Mouse (Mus musculus) limb, embryonic 10.5 days (tissue): ENCODE measurements at regions not wholly inside any gene's neighbourhood (a gene's known extent, or its start where the extent isn't known, plus 50 kb on each side); places are given as distances from the start of the nearest gene placed in this dataset.
A peak's percentile ranks its signal among the peaks of the same experiment; 100 is the strongest.
"Not testable (repeated sequence)": the region's sequence is repeated elsewhere in the genome, so short reads cannot be mapped to it uniquely, and the experiment has no call there.

Experiments used
- DNase-seq: peaks from one replicate; pipeline ENCODE4 v3.0.0-alpha.2; 2017; ENCODE audit warnings: low spot score
- H3K27ac ChIP-seq: fragments of 300-500 bp; sonication (generic); 2 replicates; pipeline ENCODE4 v1.5.1; 2016; ENCODE audit warnings: mild to moderate bottlenecking
- H3K27me3 ChIP-seq: fragments of 300-500 bp; sonication (generic); 2 replicates; pipeline ENCODE4 v1.6.1; 2016; ENCODE audit warnings: low read depth, mild to moderate bottlenecking; ENCODE audit not compliant: poor library complexity, severe bottlenecking
- H3K36me3 ChIP-seq: fragments of 300-500 bp; sonication (generic); 2 replicates; pipeline ENCODE4 v1.6.1; 2016; ENCODE audit warnings: mild to moderate bottlenecking, moderate library complexity
- H3K4me1 ChIP-seq: fragments of 300-500 bp; sonication (generic); 2 replicates; pipeline ENCODE4 v1.6.1; 2016
- H3K4me3 ChIP-seq: fragments of 300-500 bp; sonication (generic); 2 replicates; pipeline ENCODE4 v1.5.1; 2016; ENCODE audit warnings: mild to moderate bottlenecking, moderate library complexity
- H3K9me3 ChIP-seq: fragments of 300-500 bp; sonication (generic); replicated peaks from 2 replicates; pipeline ENCODE4 v1.6.1; 2016; ENCODE audit warnings: mild to moderate bottlenecking
- WGBS: fragments of 180-500 bp; shearing (Covaris S2); methylation state at CpG from one replicate; pipeline ENCODE4 v1.1.7; 2016; 5-methylcytosine and 5-hydroxymethylcytosine counted together

GRCm38 (mm10) chr3:81835380-81836157 is 96.8 kb upstream of the Ctso start:
- H3K4me1 ChIP-seq, result peaks cover 12% of the 10 kb centered on the region
- peak; percentile 36 for DNase-seq
- no peaks in the 10 kb centered on the region for H3K9me3 ChIP-seq
- H3K36me3 ChIP-seq, result no peaks in the 10 kb centered on the region
- H3K4me3 ChIP-seq, result peak overlapping the region; percentile 26
- peak overlapping the region; percentile 78 for H3K27ac ChIP-seq
- 4% methylated on average over 11 of the region's 11 CpGs for WGBS
- H3K27me3 ChIP-seq, result no peaks in the 10 kb centered on the region

GRCm38 (mm10) chr3:81836478-81836877 is 95.9 kb upstream of the Ctso start:
- Histone ChIP-seq H3K9me3 (no peaks in the 10 kb centered on the region), H3K27me3 (no peaks in the 10 kb centered on the region), H3K4me3 (no peak overlapping the region), H3K4me1 (peaks cover 12% of the 10 kb centered on the region), H3K27ac (no peak overlapping the region), H3K36me3 (no peaks in the 10 kb centered on the region)
- WGBS, result 88% methylated on average over 7 of the region's 7 CpGs
- DNase-seq, result no peak

GRCm38 (mm10) chr3:81838121-81838520 is 94.3 kb upstream of the Ctso start:
- not testable (repeated sequence) for H3K27me3 ChIP-seq, DNase-seq, H3K36me3 ChIP-seq, H3K4me3 ChIP-seq, H3K9me3 ChIP-seq, H3K27ac ChIP-seq
- peaks cover 12% of the 10 kb centered on the region for H3K4me1 ChIP-seq
- 91% methylated on average over 9 of the region's 9 CpGs for WGBS

- Histone ChIP-seq H3K9me3 (no peaks in the 10 kb centered on the region), H3K27ac (no peak overlapping the region), H3K4me3 (no peak overlapping the region), H3K4me1 (no peaks in the 10 kb centered on the region), H3K36me3 (no peaks in the 10 kb centered on the region), H3K27me3 (no peaks in the 10 kb centered on the region)
- no peak for DNase-seq
- WGBS, result 93% methylated on average over 1 of the region's 1 CpGs
Observed at GRCm38 (mm10) chr3:81864487-81864886, 67.9 kb upstream of the Ctso start.
